Mouse (Mus musculus) hindbrain, embryonic 16.5 days (tissue): ENCODE measurements around the gene Efemp1. TPM values are rescaled to one million over a fixed set of nuclear protein-coding genes. Genes with fewer than 3 reads are reported as not detected.

Experiments used
- ATAC-seq: fragments of 200-750 bp; cut with Nextera tagmentation; 2 replicates; pipeline ENCODE4 v1.8.0; 2017; ENCODE audit warnings: moderate TSS enrichment, moderate library complexity
- H3K27ac ChIP-seq: fragments of 300-500 bp; sonication (generic); 2 replicates; pipeline ENCODE4 v1.5.1; 2014; ENCODE audit warnings: low read depth, mild to moderate bottlenecking, control low read depth, low read length, moderate library complexity
- H3K27me3 ChIP-seq: fragments of 300-500 bp; sonication (generic); replicated peaks from 2 replicates; pipeline ENCODE4 v1.6.1; 2014; ENCODE audit warnings: low read length; ENCODE audit not compliant: control insufficient read depth, insufficient read depth
- H3K36me3 ChIP-seq: fragments of 300-500 bp; sonication (generic); 2 replicates; pipeline ENCODE4 v1.6.1; 2014; ENCODE audit warnings: mild to moderate bottlenecking, low read length, moderate library complexity, mixed read lengths; ENCODE audit not compliant: control insufficient read depth, insufficient read depth
- H3K4me1 ChIP-seq: fragments of 300-500 bp; sonication (generic); 2 replicates; pipeline ENCODE4 v1.6.1; 2014; ENCODE audit warnings: low read depth, low read length; ENCODE audit not compliant: control insufficient read depth, insufficient read depth
- H3K4me2 ChIP-seq: fragments of 300-500 bp; sonication (generic); 2 replicates; pipeline ENCODE4 v1.6.1; 2014; ENCODE audit warnings: mild to moderate bottlenecking, low read length, control low read depth, moderate library complexity
- H3K4me3 ChIP-seq: fragments of 300-500 bp; sonication (generic); 2 replicates; pipeline ENCODE4 v1.5.1; 2014; ENCODE audit warnings: mild to moderate bottlenecking, low read length, control low read depth, moderate library complexity
- H3K9ac ChIP-seq: fragments of 300-500 bp; sonication (generic); 2 replicates; pipeline ENCODE4 v1.6.1; 2014; ENCODE audit warnings: low read depth, mild to moderate bottlenecking, control low read depth, low read length, moderate library complexity
- H3K9me3 ChIP-seq: fragments of 300-500 bp; sonication (generic); 2 replicates; pipeline ENCODE4 v1.6.1; 2014; ENCODE audit warnings: mild to moderate bottlenecking, low read length, moderate library complexity; ENCODE audit not compliant: control insufficient read depth
- WGBS: fragments of 180-500 bp; shearing (Covaris S2); extraction: QIAGEN DNeasy Blood & Tissue Kit; methylation state at CpG from one replicate; pipeline ENCODE4 v1.1.7; 2014; 5-methylcytosine and 5-hydroxymethylcytosine counted together
- polyA plus RNA-seq: library from polyadenylated mRNA; unstranded; fragments of >200 nt; fragmentation: Nextera tagmentation; extraction: Ambion mirVana; gene quantifications from 2 replicates; pipeline ENCODE4 v1.2.1, GENCODE M21; 2015

Gene Efemp1
- polyA plus RNA-seq, 1 experiment from 2014 or later, result 6.3 TPM

DNA sequence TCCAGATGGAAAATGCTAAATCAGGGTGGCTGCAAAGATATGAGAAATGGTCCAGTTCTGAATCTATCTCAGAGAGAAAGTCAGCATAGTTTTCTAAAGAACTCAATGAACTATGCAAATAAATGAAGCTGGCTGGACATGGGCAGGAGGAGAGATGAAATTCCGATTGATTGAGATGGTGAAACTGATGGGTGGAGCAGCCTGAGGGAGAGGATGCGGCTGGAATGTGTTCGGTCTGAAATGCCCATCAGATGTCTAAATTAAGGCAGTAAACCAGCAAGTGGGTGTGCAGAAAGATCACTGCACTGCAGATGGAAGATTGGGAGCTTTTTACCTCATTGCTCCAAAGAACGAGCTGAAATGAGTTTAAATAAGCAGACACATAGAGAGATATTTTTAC is 1.4 kb upstream of the Efemp1 start:
- peaks cover 4% of the 10 kb centered on the region for H3K4me1 ChIP-seq
- WGBS, result 78% methylated on average over 4 of the region's 4 CpGs
- H3K9me3 ChIP-seq, result no peaks in the 10 kb centered on the region
- H3K27me3 ChIP-seq, result 0 out of 2 replicates have a peak, but pooled peaks cover 3% of the 10 kb centered on the region
- H3K36me3 ChIP-seq, result no peaks in the 10 kb centered on the region
- no peak overlapping the region for H3K27ac ChIP-seq
- ATAC-seq, result no peak
- H3K4me2 ChIP-seq, result no peak overlapping the region
- no peak overlapping the region for H3K4me3 ChIP-seq
- H3K9ac ChIP-seq, result no peak overlapping the region

DNA sequence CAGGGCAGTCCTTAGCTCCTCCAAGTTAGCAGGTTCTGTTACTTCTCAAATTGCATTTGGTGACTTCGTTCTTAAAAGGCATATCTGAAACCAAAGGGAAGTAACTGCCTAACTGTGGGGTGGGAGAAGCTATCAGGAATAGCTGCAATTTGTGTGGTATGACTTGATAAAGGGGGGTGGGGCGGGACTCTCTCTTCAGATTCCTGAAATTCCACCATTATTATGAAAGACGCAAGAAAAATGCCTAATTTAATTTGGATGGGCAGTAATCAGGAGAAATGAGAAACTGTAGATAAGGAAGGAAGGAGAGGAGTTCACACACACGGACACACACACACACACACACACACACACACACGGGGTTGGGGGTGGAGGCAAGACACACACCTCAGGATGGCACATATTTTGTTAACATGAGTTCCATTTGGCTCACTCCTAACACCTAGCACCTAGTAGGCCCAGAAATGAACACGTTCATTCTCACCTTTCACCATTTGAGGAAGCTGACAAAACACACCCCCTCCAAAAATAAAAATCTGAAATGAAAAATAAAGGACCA is 564 bp upstream of the Efemp1 start:
- Histone ChIP-seq H3K36me3 (no peaks in the 10 kb centered on the region), H3K4me2 (peak overlapping the region; percentile 78), H3K27ac (no peak overlapping the region), H3K4me1 (peaks cover 4% of the 10 kb centered on the region), H3K9me3 (no peaks in the 10 kb centered on the region), H3K9ac (no peak overlapping the region), H3K27me3 (0 out of 2 replicates have a peak, but pooled peaks cover 3% of the 10 kb centered on the region), H3K4me3 (peak overlapping the region; percentile 58)
- ATAC-seq, result no peak
- 38% methylated on average over 6 of the region's 6 CpGs for WGBS

DNA sequence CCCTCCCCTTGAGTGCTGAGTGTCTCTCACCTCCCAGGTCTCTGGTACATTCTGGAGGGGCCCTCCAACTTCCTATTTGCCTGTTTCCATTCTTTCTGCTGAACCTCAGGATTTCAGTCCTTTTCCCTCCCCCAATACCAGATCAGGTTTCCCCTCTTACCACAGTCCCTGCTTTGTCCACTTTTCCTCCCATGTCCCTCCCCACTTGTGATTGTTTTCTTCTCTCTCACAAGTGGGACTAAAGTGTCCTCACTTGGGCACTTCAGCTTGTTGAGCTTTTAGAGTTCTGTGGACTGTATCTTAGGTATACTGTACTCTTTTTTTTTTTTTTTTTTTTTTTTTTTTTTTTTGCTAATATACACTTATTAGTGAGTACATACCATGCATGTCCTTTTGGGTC is 6.1 kb downstream of the Efemp1 start:
- Histone ChIP-seq H3K36me3 (no peaks in the 10 kb centered on the region), H3K27me3 (no peaks in the 10 kb centered on the region), H3K9ac (no peak overlapping the region), H3K4me1 (no peaks in the 10 kb centered on the region), H3K4me2 (no peak overlapping the region), H3K27ac (no peak overlapping the region), H3K9me3 (0 out of 2 replicates have a peak, but pooled peaks cover 2% of the 10 kb centered on the region), H3K4me3 (no peak overlapping the region)
- ATAC-seq, result no peak

DNA sequence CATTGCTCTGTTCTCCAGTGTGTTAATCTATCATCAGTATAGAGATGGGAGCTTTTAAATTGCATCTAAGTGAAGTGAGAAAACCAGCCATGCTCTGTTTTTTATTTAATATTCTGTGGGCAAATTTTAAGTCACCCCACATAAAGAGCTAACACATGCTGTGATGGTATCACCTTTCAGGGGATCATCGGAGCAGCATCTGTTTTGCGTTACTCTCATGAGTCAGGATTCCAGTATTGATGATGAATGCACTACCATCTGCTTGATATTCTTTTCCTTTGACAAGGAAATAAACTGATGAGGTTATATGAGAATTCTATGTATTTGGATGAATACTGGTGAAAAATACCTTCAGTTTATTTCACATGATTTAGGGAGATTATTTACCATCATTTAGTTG is 16.1 kb downstream of the Efemp1 start:
- no peaks in the 10 kb centered on the region for H3K4me1 ChIP-seq
- H3K36me3 ChIP-seq, result no peaks in the 10 kb centered on the region
- H3K9ac ChIP-seq, result no peak overlapping the region
- no peak for ATAC-seq
- H3K4me2 ChIP-seq, result no peak overlapping the region
- H3K27ac ChIP-seq, result no peak overlapping the region
- no peaks in the 10 kb centered on the region for H3K9me3 ChIP-seq
- H3K4me3 ChIP-seq, result no peak overlapping the region
- no peaks in the 10 kb centered on the region for H3K27me3 ChIP-seq
- 80% methylated on average over 2 of the region's 2 CpGs for WGBS

DNA sequence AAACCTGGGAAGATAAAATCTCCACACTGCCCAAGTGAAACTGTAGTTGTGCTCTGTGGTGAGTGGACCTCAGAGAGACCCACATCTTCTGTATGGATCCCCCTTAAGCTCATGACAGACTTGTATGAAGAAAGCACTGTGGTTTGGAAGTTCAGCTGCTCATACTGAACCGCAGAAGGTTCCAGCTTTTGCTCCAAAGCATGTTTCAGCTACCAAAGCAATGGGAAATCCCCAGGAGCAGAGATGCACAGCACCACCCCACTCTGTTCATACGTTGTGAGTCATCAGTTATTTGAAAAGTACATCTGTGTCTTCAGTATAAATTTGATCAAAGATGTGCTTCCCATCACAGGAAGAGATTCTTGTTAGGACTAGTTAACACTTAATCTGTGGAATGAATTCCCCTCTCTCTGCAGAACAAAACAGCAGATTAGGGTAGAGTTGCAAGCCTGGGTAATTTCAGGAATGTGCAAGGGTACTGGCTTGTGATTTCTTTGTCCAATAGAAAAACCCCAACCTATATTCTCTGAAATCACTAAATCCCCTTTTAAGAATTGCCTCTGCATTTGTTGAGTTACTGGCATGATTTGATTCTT is 28.5 kb downstream of the Efemp1 start:
- 83% methylated on average over 2 of the region's 2 CpGs for WGBS
- ATAC-seq, result no peak

DNA sequence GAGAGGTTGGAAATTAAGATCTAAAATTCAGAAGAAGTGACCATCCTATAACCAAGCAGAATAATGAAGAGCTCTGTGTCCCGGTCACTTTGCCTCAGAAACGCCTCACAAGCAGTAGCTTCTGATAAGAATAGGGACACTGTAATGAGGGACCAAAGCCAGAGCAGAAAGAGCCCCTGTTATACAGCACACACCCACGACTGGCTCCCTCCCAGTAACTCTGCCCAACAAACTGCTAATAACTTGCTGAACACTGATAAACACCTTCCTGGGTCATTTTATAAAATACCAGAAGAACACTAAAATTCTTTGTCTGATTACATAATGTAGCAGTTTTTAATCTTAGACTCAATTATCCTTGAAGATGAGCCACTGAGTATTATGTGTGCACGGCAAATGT is 30.1 kb downstream of the Efemp1 start:
- ATAC-seq, result no peak
- Histone ChIP-seq H3K4me2 (no peak overlapping the region), H3K27me3 (no peaks in the 10 kb centered on the region), H3K9me3 (no peaks in the 10 kb centered on the region), H3K27ac (no peak overlapping the region), H3K4me3 (no peak overlapping the region), H3K9ac (no peak overlapping the region), H3K4me1 (no peaks in the 10 kb centered on the region), H3K36me3 (no peaks in the 10 kb centered on the region)
- WGBS, result 78% methylated on average over 4 of the region's 4 CpGs

More for the DNA sequence above, 28.5 kb downstream of the Efemp1 start:
- Histone ChIP-seq H3K9me3 (no peaks in the 10 kb centered on the region), H3K9ac (no peak overlapping the region), H3K4me2 (no peak overlapping the region), H3K4me3 (no peak overlapping the region), H3K27me3 (no peaks in the 10 kb centered on the region), H3K27ac (no peak overlapping the region), H3K36me3 (no peaks in the 10 kb centered on the region), H3K4me1 (no peaks in the 10 kb centered on the region)

DNA sequence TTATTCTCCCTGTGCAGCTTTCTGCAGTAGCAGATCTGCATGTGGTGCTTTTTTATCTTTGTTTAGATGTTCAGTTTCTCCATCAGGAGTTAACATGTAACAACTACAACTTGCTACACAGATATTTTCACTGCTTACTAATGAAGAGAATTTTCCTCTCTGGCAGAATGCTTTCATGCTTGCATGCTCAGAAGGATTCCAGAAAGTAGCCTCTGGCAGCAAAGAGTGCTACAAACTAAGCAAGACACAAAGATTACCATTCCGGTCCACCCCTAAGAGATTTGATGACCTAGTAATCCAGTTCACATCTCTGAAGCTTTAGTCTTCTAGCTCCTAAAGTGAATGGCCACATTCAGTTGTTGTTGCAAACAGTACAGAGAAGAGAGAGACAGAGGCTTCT is 36.5 kb downstream of the Efemp1 start:
- Histone ChIP-seq H3K4me3 (no peak overlapping the region), H3K27me3 (no peaks in the 10 kb centered on the region), H3K27ac (no peak overlapping the region), H3K4me1 (no peaks in the 10 kb centered on the region), H3K9ac (no peak overlapping the region), H3K36me3 (no peaks in the 10 kb centered on the region), H3K4me2 (no peak overlapping the region), H3K9me3 (no peaks in the 10 kb centered on the region)
- ATAC-seq, result no peak
- WGBS, result 87% methylated on average over 1 of the region's 1 CpGs

DNA sequence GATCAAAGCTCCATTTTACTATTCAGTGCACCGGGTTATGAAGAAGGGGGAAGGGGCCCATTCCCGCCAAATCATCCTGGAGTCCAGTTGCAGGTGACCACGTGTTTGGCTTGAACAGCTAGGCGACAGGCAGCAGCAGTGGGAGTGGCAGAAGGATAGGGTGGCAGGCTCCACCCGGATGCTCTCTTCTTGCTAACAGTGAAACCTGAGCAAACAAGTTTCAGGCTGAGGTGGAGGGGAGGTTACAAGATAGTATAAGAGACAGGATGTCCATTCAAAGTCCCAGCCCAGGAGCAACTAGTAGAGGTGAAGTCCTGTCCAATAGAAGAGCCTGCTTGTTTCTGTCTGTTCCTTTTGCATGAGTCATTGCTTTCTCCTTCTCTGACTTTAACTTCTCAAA is 38.5 kb downstream of the Efemp1 start:
- no peak for ATAC-seq
- 59% methylated on average over 5 of the region's 5 CpGs for WGBS
- Histone ChIP-seq H3K9ac (no peak overlapping the region), H3K4me2 (no peak overlapping the region), H3K4me1 (no peaks in the 10 kb centered on the region), H3K9me3 (no peaks in the 10 kb centered on the region), H3K27ac (no peak overlapping the region), H3K36me3 (no peaks in the 10 kb centered on the region), H3K4me3 (no peak overlapping the region), H3K27me3 (no peaks in the 10 kb centered on the region)

DNA sequence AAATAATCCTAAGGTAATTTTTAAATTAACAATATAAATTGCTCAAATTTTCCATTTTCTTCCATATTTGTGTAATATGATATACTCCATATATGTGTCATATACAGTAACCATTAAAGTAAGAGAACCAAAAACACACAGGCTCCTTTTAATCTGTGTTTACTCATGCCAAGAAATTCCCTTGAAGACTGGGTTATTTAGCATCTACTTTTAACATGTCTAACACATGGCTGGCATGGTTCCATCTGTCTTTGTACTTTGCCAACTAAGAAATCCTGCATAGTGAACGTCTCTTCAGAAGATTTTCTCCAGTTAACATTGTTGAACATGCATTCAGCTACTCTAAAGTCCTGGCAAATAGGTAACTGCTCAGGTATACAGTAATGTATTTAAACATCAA is 46.4 kb downstream of the Efemp1 start:
- Histone ChIP-seq H3K9me3 (no peaks in the 10 kb centered on the region), H3K4me1 (no peaks in the 10 kb centered on the region), H3K27me3 (no peaks in the 10 kb centered on the region), H3K27ac (no peak overlapping the region), H3K36me3 (no peaks in the 10 kb centered on the region), H3K4me3 (no peak overlapping the region), H3K4me2 (no peak overlapping the region), H3K9ac (no peak overlapping the region)
- whole genome bisulfite sequencing, result 41% methylated on average over 1 of the region's 1 CpGs
- ATAC-seq, result no peak
